Mouse (Mus musculus) liver, embryonic 16.5 days (tissue): ENCODE measurements around the gene Hscb. TPM values are rescaled to one million over a fixed set of nuclear protein-coding genes. Genes with fewer than 3 reads are reported as not detected.

ENCODE experiments used
- ATAC-seq: fragments of 200-750 bp; cut with Nextera tagmentation; 2 replicates; pipeline ENCODE4 v1.8.0; 2017; ENCODE audit warnings: low read depth, mild to moderate bottlenecking, moderate number of reproducible peaks, moderate library complexity
- H3K27ac ChIP-seq: fragments of 300-500 bp; sonication (generic); 2 replicates; pipeline ENCODE4 v1.5.1; 2014; ENCODE audit warnings: mild to moderate bottlenecking, low read length
- H3K27me3 ChIP-seq: fragments of 300-500 bp; sonication (generic); 2 replicates; pipeline ENCODE4 v1.6.1; 2014; ENCODE audit warnings: low read depth, low read length, mixed read lengths; ENCODE audit not compliant: control insufficient read depth, insufficient read depth
- H3K36me3 ChIP-seq: fragments of 300-500 bp; sonication (generic); 2 replicates; pipeline ENCODE4 v1.6.1; 2014; ENCODE audit warnings: mild to moderate bottlenecking; ENCODE audit not compliant: control insufficient read depth, insufficient read depth
- H3K4me1 ChIP-seq: fragments of 300-500 bp; sonication (generic); 2 replicates; pipeline ENCODE4 v1.6.1; 2014; ENCODE audit warnings: low read depth, low read length, mixed read lengths; ENCODE audit not compliant: control insufficient read depth
- H3K4me2 ChIP-seq: fragments of 300-500 bp; sonication (generic); 2 replicates; pipeline ENCODE4 v1.6.1; 2014; ENCODE audit warnings: low read depth, low read length, mixed read lengths
- H3K4me3 ChIP-seq: fragments of 300-500 bp; sonication (generic); 2 replicates; pipeline ENCODE4 v1.5.1; 2014; ENCODE audit warnings: low read depth, mild to moderate bottlenecking, low read length
- H3K9ac ChIP-seq: fragments of 300-500 bp; sonication (generic); 2 replicates; pipeline ENCODE4 v1.6.1; 2014; ENCODE audit warnings: low read depth, low read length
- H3K9me3 ChIP-seq: fragments of 300-500 bp; sonication (generic); replicated peaks from 2 replicates; pipeline ENCODE4 v1.6.1; 2016; ENCODE audit warnings: low read length; ENCODE audit not compliant: control insufficient read depth
- WGBS: fragments of 180-500 bp; shearing (Covaris S2); extraction: QIAGEN DNeasy Blood & Tissue Kit; methylation state at CpG from one replicate; pipeline ENCODE4 v1.1.7; 2014; ENCODE audit not compliant: insufficient replicate concordance; 5-methylcytosine and 5-hydroxymethylcytosine counted together
- polyA plus RNA-seq: library from polyadenylated mRNA; unstranded; fragments of >200 nt; fragmentation: Nextera tagmentation; extraction: Ambion mirVana; gene quantifications from 2 replicates; pipeline ENCODE4 v1.2.1, GENCODE M21; 2015

The Hscb gene
- polyA plus RNA-seq, 1 experiment from 2014 or later, result 59.1 TPM

GRCm38 (mm10) chr5:110779998-110780760, 59.4 kb downstream of the Hscb start, which contains the start of gene Pus1:
Pus1 (minus strand) TSS chr5:110780659.
- H3K4me3 ChIP-seq, result peak within 1 kb of the TSS; percentile 77
- WGBS, result under 1% methylated on average over 55 of the region's 57 CpGs
- H3K27ac ChIP-seq, result peak within 1 kb of the TSS; percentile 92
- H3K9me3 ChIP-seq, result no peaks in the 10 kb centered on the region
- ATAC-seq, result peak; percentile 75
- H3K9ac ChIP-seq, result peak within 1 kb of the TSS; percentile 78
- H3K4me1 ChIP-seq, result peaks cover 41% of the 10 kb centered on the region
- H3K27me3 ChIP-seq, result no peaks in the 10 kb centered on the region
- H3K4me2 ChIP-seq, result peak within 1 kb of the TSS; percentile 100
- peaks cover 4% of the 10 kb centered on the region for H3K36me3 ChIP-seq

GRCm38 (mm10) chr5:110779276-110779997, 60.1 kb downstream of the Hscb start:
- Histone ChIP-seq H3K4me2 (peak overlapping the region; percentile 100), H3K9me3 (no peaks in the 10 kb centered on the region), H3K9ac (peak overlapping the region; percentile 78), H3K4me1 (peaks cover 41% of the 10 kb centered on the region), H3K27me3 (no peaks in the 10 kb centered on the region), H3K27ac (0 out of 2 replicates have a peak overlapping the region, but pooled peaks have one; percentile 2), H3K4me3 (peak overlapping the region; percentile 77), H3K36me3 (peaks cover 12% of the 10 kb centered on the region)
- 11% methylated on average over 15 of the region's 15 CpGs for WGBS
- no peak for ATAC-seq

Other genes with a start within 250 kb of the Hscb start
- gene Noc4l, start 186.4 kb downstream of the Hscb start, polyA plus RNA-seq, result 32.7 and 34.3 TPM in 2 replicates
- gene Ddx51, start 186.3 kb downstream of the Hscb start, polyA plus RNA-seq, result 6.4 and 7.5 TPM in 2 replicates
- gene Ep400, start 69.1 kb downstream of the Hscb start, polyA plus RNA-seq, result 21.8 and 25.1 TPM in 2 replicates
- 24.5 and 24.6 TPM in 2 replicates for gene Pus1, start 59.1 kb downstream of the Hscb start, polyA plus RNA-seq
- gene Ulk1, start 29.7 kb downstream of the Hscb start, polyA plus RNA-seq, result 12.5 and 13.7 TPM in 2 replicates
- 29.3 and 34.2 TPM in 2 replicates for gene Chek2, start 202 bp upstream of the Hscb start, polyA plus RNA-seq
- 0.74 and 0.85 TPM in 2 replicates for gene Ttc28, start 40.0 kb upstream of the Hscb start, polyA plus RNA-seq